Mouse (Mus musculus) stomach, postnatal 0 days (tissue): ENCODE data around the gene Fbxl2.

Experiments
- CTCF ChIP-seq: IDR thresholded peaks from 2 replicates; pipeline ENCODE4 v1.5.1; 2016; ENCODE audit warnings: antibody characterized with exemption, low read depth, mild to moderate bottlenecking, moderate library complexity
- EP300 ChIP-seq: optimal IDR thresholded peaks from 2 replicates; pipeline ENCODE3; 2016; ENCODE audit warnings: antibody characterized with exemption

DNA sequence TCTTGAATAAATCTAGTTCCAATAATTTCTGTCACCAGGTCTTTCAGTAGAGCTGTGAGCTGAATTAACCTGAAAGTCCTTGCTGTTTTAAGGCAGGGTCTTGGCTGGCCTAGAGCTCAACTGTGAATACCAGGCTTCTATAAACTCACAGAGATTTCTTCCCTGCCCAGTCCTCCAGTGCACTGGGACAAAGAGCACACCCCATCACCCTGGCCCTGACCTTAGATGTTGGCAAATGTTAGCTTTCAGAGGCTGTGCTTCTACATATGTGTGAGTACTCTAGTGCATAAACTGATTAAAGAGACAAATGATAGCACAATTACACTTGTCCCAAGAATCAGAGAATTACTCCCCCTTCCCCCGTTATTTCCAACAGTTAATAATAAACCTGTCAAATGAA is 116.3 kb downstream of the Fbxl2 start:
- no peak for TF ChIP-seq CTCF
- no peak for TF ChIP-seq EP300
